Mouse (Mus musculus) hindbrain, embryonic 16.5 days (tissue): ENCODE results near the gene Efhc1. TPM values are rescaled to one million over a fixed set of nuclear protein-coding genes. Genes with fewer than 3 reads are reported as not detected.

ENCODE experiments used
- ATAC-seq: fragments of 200-750 bp; cut with Nextera tagmentation; 2 replicates; pipeline ENCODE4 v1.8.0; 2017; ENCODE audit warnings: moderate TSS enrichment, moderate library complexity
- H3K27ac ChIP-seq: fragments of 300-500 bp; sonication (generic); 2 replicates; pipeline ENCODE4 v1.5.1; 2014; ENCODE audit warnings: low read depth, mild to moderate bottlenecking, control low read depth, low read length, moderate library complexity
- H3K27me3 ChIP-seq: fragments of 300-500 bp; sonication (generic); replicated peaks from 2 replicates; pipeline ENCODE4 v1.6.1; 2014; ENCODE audit warnings: low read length; ENCODE audit not compliant: control insufficient read depth, insufficient read depth
- H3K36me3 ChIP-seq: fragments of 300-500 bp; sonication (generic); 2 replicates; pipeline ENCODE4 v1.6.1; 2014; ENCODE audit warnings: mild to moderate bottlenecking, low read length, moderate library complexity, mixed read lengths; ENCODE audit not compliant: control insufficient read depth, insufficient read depth
- H3K4me1 ChIP-seq: fragments of 300-500 bp; sonication (generic); 2 replicates; pipeline ENCODE4 v1.6.1; 2014; ENCODE audit warnings: low read depth, low read length; ENCODE audit not compliant: control insufficient read depth, insufficient read depth
- H3K4me2 ChIP-seq: fragments of 300-500 bp; sonication (generic); 2 replicates; pipeline ENCODE4 v1.6.1; 2014; ENCODE audit warnings: mild to moderate bottlenecking, low read length, control low read depth, moderate library complexity
- H3K4me3 ChIP-seq: fragments of 300-500 bp; sonication (generic); 2 replicates; pipeline ENCODE4 v1.5.1; 2014; ENCODE audit warnings: mild to moderate bottlenecking, low read length, control low read depth, moderate library complexity
- H3K9ac ChIP-seq: fragments of 300-500 bp; sonication (generic); 2 replicates; pipeline ENCODE4 v1.6.1; 2014; ENCODE audit warnings: low read depth, mild to moderate bottlenecking, control low read depth, low read length, moderate library complexity
- H3K9me3 ChIP-seq: fragments of 300-500 bp; sonication (generic); 2 replicates; pipeline ENCODE4 v1.6.1; 2014; ENCODE audit warnings: mild to moderate bottlenecking, low read length, moderate library complexity; ENCODE audit not compliant: control insufficient read depth
- WGBS: fragments of 180-500 bp; shearing (Covaris S2); extraction: QIAGEN DNeasy Blood & Tissue Kit; methylation state at CpG from one replicate; pipeline ENCODE4 v1.1.7; 2014; 5-methylcytosine and 5-hydroxymethylcytosine counted together
- polyA plus RNA-seq: library from polyadenylated mRNA; unstranded; fragments of >200 nt; fragmentation: Nextera tagmentation; extraction: Ambion mirVana; gene quantifications from 2 replicates; pipeline ENCODE4 v1.2.1, GENCODE M21; 2015

Gene Efhc1
- polyA plus RNA-seq, 1 experiment from 2014 or later, result 3.8 TPM

GRCm38 (mm10) chr1:20995331-20995986 is 44.0 kb downstream of the Efhc1 start:
- no peak overlapping the region for H3K4me2 ChIP-seq
- H3K4me1 ChIP-seq, result peaks cover 2% of the 10 kb centered on the region; the same call in 1 of the 2 replicates
- H3K27ac ChIP-seq, result no peak overlapping the region
- H3K36me3 ChIP-seq, result no peaks in the 10 kb centered on the region
- no peak overlapping the region for H3K4me3 ChIP-seq
- no peak; the same call in 1 of the 2 replicates for ATAC-seq
- WGBS, result 55% methylated on average over 7 of the region's 7 CpGs
- no peaks in the 10 kb centered on the region for H3K9me3 ChIP-seq
- H3K9ac ChIP-seq, result no peak overlapping the region
- no peaks in the 10 kb centered on the region for H3K27me3 ChIP-seq

GRCm38 (mm10) chr1:20996603-20997327 is 45.3 kb downstream of the Efhc1 start:
- H3K27me3 ChIP-seq, result no peaks in the 10 kb centered on the region
- no peak overlapping the region for H3K9ac ChIP-seq
- no peaks in the 10 kb centered on the region for H3K9me3 ChIP-seq
- peaks cover 2% of the 10 kb centered on the region; the same call in 1 of the 2 replicates for H3K4me1 ChIP-seq
- 0 out of 2 replicates have a peak, but pooled peaks have one; percentile 3 for ATAC-seq
- H3K36me3 ChIP-seq, result no peaks in the 10 kb centered on the region
- H3K4me3 ChIP-seq, result no peak overlapping the region
- no peak overlapping the region for H3K4me2 ChIP-seq
- no peak overlapping the region for H3K27ac ChIP-seq
- WGBS, result 56% methylated on average over 17 of the region's 17 CpGs

GRCm38 (mm10) chr1:20997328-20997689 is 45.9 kb downstream of the Efhc1 start:
- Histone ChIP-seq H3K27me3 (no peaks in the 10 kb centered on the region), H3K4me3 (no peak overlapping the region), H3K4me1 (peaks cover 2% of the 10 kb centered on the region; the same call in 1 of the 2 replicates), H3K9me3 (no peaks in the 10 kb centered on the region), H3K27ac (no peak overlapping the region), H3K9ac (no peak overlapping the region), H3K36me3 (no peaks in the 10 kb centered on the region), H3K4me2 (no peak overlapping the region)
- 73% methylated on average over 2 of the region's 2 CpGs for WGBS
- ATAC-seq, result 0 out of 2 replicates have a peak, but pooled peaks have one; percentile 16

GRCm38 (mm10) chr1:20997881-20998389 is 46.5 kb downstream of the Efhc1 start:
- Histone ChIP-seq H3K9ac (no peak overlapping the region), H3K36me3 (no peaks in the 10 kb centered on the region), H3K4me1 (peaks cover 2% of the 10 kb centered on the region; the same call in 1 of the 2 replicates), H3K4me3 (no peak overlapping the region), H3K27ac (no peak overlapping the region), H3K9me3 (no peaks in the 10 kb centered on the region), H3K4me2 (no peak overlapping the region), H3K27me3 (no peaks in the 10 kb centered on the region)
- WGBS, result 44% methylated on average over 13 of the region's 13 CpGs
- no peak for ATAC-seq

GRCm38 (mm10) chr1:21002246-21003142 is 51.1 kb downstream of the Efhc1 start:
- Histone ChIP-seq H3K4me3 (no peak overlapping the region), H3K4me2 (no peak overlapping the region), H3K4me1 (no peaks in the 10 kb centered on the region), H3K27ac (no peak overlapping the region), H3K27me3 (no peaks in the 10 kb centered on the region), H3K9me3 (no peaks in the 10 kb centered on the region), H3K9ac (no peak overlapping the region), H3K36me3 (no peaks in the 10 kb centered on the region)
- 62% methylated on average over 14 of the region's 14 CpGs for WGBS
- ATAC-seq, result peak; percentile 77

- WGBS, result 82% methylated on average over 8 of the region's 8 CpGs
These were observed 53.2 kb downstream of the Efhc1 start for GRCm38 (mm10) chr1:21004596-21004995.

GRCm38 (mm10) chr1:21006775-21007174 is 55.3 kb downstream of the Efhc1 start:
- 81% methylated on average over 5 of the region's 5 CpGs for WGBS
- no peak overlapping the region for H3K4me2 ChIP-seq
- no peak overlapping the region for H3K4me3 ChIP-seq
- no peaks in the 10 kb centered on the region for H3K9me3 ChIP-seq
- H3K36me3 ChIP-seq, result no peaks in the 10 kb centered on the region
- H3K27me3 ChIP-seq, result no peaks in the 10 kb centered on the region
- H3K27ac ChIP-seq, result no peak overlapping the region
- no peaks in the 10 kb centered on the region for H3K4me1 ChIP-seq
- H3K9ac ChIP-seq, result no peak overlapping the region
- ATAC-seq, result no peak

More at GRCm38 (mm10) chr1:21004596-21004995, 53.2 kb downstream of the Efhc1 start:
- Histone ChIP-seq H3K27me3 (no peaks in the 10 kb centered on the region), H3K36me3 (no peaks in the 10 kb centered on the region), H3K4me2 (no peak overlapping the region), H3K9ac (no peak overlapping the region), H3K9me3 (no peaks in the 10 kb centered on the region), H3K4me3 (no peak overlapping the region), H3K27ac (no peak overlapping the region), H3K4me1 (no peaks in the 10 kb centered on the region)
- no peak for ATAC-seq

- Histone ChIP-seq H3K27ac (no peak overlapping the region), H3K4me1 (no peaks in the 10 kb centered on the region), H3K4me3 (no peak overlapping the region), H3K36me3 (no peaks in the 10 kb centered on the region), H3K4me2 (no peak overlapping the region), H3K9me3 (no peaks in the 10 kb centered on the region), H3K27me3 (no peaks in the 10 kb centered on the region), H3K9ac (no peak overlapping the region)
- no peak for ATAC-seq
- 73% methylated on average over 7 of the region's 7 CpGs for WGBS
These were observed 56.7 kb downstream of the Efhc1 start for GRCm38 (mm10) chr1:21007941-21008701.
